Mouse (Mus musculus): ENCODE measurements at regions not wholly inside any gene's neighbourhood (a gene's known extent, or its start where the extent isn't known, plus 50 kb on each side); places are given as distances from the start of the nearest gene placed in this dataset.

DNA sequence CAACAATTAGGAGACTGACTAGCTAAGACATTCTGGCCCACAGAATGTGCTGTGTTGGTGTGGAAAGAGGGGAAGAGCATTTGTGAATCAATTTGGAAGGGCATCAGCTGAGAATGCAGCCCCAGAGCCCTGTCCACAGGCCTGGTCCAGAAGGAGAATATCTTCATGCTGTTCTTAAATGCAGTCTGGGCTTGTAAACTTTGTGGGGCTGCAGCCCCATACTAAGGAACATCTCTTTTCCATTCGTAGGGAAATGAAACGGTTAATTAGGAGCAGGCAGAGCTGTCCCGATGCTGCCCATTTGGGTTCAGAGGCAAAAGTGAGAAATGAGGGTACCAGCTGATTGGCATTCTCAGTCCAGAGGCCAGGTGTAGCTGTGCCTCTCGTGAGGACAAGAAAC lies 304.0 kb downstream of the Maf start:
- TF ChIP-seq CTCF (conservative IDR thresholded peaks at IDR 0.05; ENCODE audit: low read length) (no peak), NANOG (IDR thresholded peaks at IDR 0.05; ENCODE audit: borderline replicate concordance, low read length) (no peak)
